ENCODE assay signal across 8 mouse cellular contexts in genomic region chr17:29015638-29016037, GRCm38 (mm10). TPM values are rescaled to one million over a fixed set of nuclear protein-coding genes. Genes with fewer than 3 reads are reported as not detected.
DNase-seq lines count a peak whose midpoint lies in the region; ATAC-seq and TF ChIP-seq lines count a peak whose summit lies in the region.

No protein-coding gene starts in this region.

- no peaks in the 10 kb centered on the region for H3K4me1 ChIP-seq in cerebellum, adult 2 months (ENCODE audit: control insufficient read depth, insufficient read depth, low read length)
- H3K4me1 ChIP-seq in bone marrow, adult 2 months (ENCODE audit: control insufficient read depth, insufficient read depth, low read length) = no peaks in the 10 kb centered on the region; the same call in none of the 2 replicates
- 0 out of 2 replicates have a peak, but pooled peaks cover 4% of the 10 kb centered on the region for H3K4me1 ChIP-seq in liver, postnatal 0 days (ENCODE audit: insufficient read depth)
- 0 out of 2 replicates have a peak, but pooled peaks cover 3% of the 10 kb centered on the region for H3K4me1 ChIP-seq in stomach, embryonic 15.5 days

- H3K27ac ChIP-seq in cerebellum, adult 2 months (ENCODE audit: insufficient read depth, low read length) = no peak overlapping the region
- no peak overlapping the region for H3K27ac ChIP-seq in layer of hippocampus, adult 2 months
- H3K27ac ChIP-seq in bone marrow, adult 2 months (ENCODE audit: control insufficient read depth, insufficient read depth, low read depth, low read length, poor library complexity) = no peak overlapping the region
- no peak overlapping the region for H3K27ac ChIP-seq in liver, postnatal 0 days (ENCODE audit: low read depth)
- peak overlapping the region; percentile 4; the same call in 1 of the 2 replicates for H3K27ac ChIP-seq in stomach, embryonic 15.5 days

- no peak for TF ChIP-seq POLR2A in cerebellum, adult 2 months (IDR thresholded peaks at IDR 0.05; ENCODE audit: borderline replicate concordance, insufficient read depth, low read length)
- TF ChIP-seq POLR2A in bone marrow, adult 2 months (IDR thresholded peaks at IDR 0.05; ENCODE audit: borderline replicate concordance, control insufficient read depth, low read depth, low read length) = no peak

- DNase-seq in cerebellum, adult 2 months = no peak
- DNase-seq in cerebellum, adult 11-12 months = no peak
- DNase-seq in layer of hippocampus, adult 2 months (ENCODE audit: low spot score in 2 of 2) = peak in 1 of 2 experiments; percentile 29
- no peak for DNase-seq in layer of hippocampus, postnatal 36 days
- DNase-seq in liver, postnatal 0 days = peak; percentile 68
- DNase-seq in layer of hippocampus, adult 11-12 months (ENCODE audit: low spot score) = no peak

- no peaks in the 10 kb centered on the region for H3K9me3 ChIP-seq in liver, postnatal 0 days (ENCODE audit: low read length)
- H3K9me3 ChIP-seq in stomach, embryonic 15.5 days = no peaks in the 10 kb centered on the region

- ATAC-seq in liver, postnatal 0 days = no peak
- ATAC-seq in stomach, embryonic 15.5 days (ENCODE audit: insufficient read depth, low FRiP score, low read depth) = no peak

- TF ChIP-seq EP300 in liver, postnatal 0 days (IDR thresholded peaks at IDR 0.05; ENCODE audit: low read depth) = no peak

- no peak overlapping the region for H3K4me2 ChIP-seq in liver, postnatal 0 days (ENCODE audit: low read depth, low read length)
- H3K4me2 ChIP-seq in stomach, embryonic 15.5 days = no peak overlapping the region

- no peak overlapping the region for H3K4me3 ChIP-seq in cerebellum, adult 2 months (replicated peaks; ENCODE audit: insufficient read depth, low read depth, low read length)
- no peak overlapping the region for H3K4me3 ChIP-seq in layer of hippocampus, adult 2 months
- no peak overlapping the region for H3K4me3 ChIP-seq in bone marrow, adult 2 months (replicated peaks; ENCODE audit: control insufficient read depth, low read depth, low read length)
- no peak overlapping the region for H3K4me3 ChIP-seq in liver, postnatal 0 days (ENCODE audit: low read depth, low read length)
- no peak overlapping the region for H3K4me3 ChIP-seq in stomach, embryonic 15.5 days (replicated peaks)

- TF ChIP-seq CTCF in cerebellum, adult 2 months (IDR thresholded peaks at IDR 0.05; ENCODE audit: borderline replicate concordance, insufficient read depth, low read depth, low read length) = peak; percentile 45; the same call in 1 of the 2 replicates
- peak; percentile 79 for TF ChIP-seq CTCF in layer of hippocampus, adult 2 months (conservative IDR thresholded peaks at IDR 0.05)
- peak; percentile 64 for TF ChIP-seq CTCF in bone marrow, adult 2 months (IDR thresholded peaks at IDR 0.05; ENCODE audit: control insufficient read depth, insufficient read depth, low read length)
- peak; percentile 75 for TF ChIP-seq CTCF in liver, postnatal 0 days (IDR thresholded peaks at IDR 0.05; ENCODE audit: low read depth)

- 12% methylated on average over 2 of the region's 2 CpGs for WGBS in cerebellum, adult 2 months
- WGBS in bone marrow, adult 2 months = 38% methylated on average over 2 of the region's 2 CpGs
- 17% methylated on average over 2 of the region's 2 CpGs for WGBS in liver, postnatal 0 days (ENCODE audit: insufficient replicate concordance)
- WGBS in stomach, embryonic 15.5 days = 30% methylated on average over 2 of the region's 2 CpGs

- no peaks in the 10 kb centered on the region for H3K27me3 ChIP-seq in cerebellum, adult 2 months (ENCODE audit: control insufficient read depth, insufficient read depth, low read length)
- H3K27me3 ChIP-seq in liver, postnatal 0 days (ENCODE audit: insufficient read depth, low read length) = no peaks in the 10 kb centered on the region
- H3K27me3 ChIP-seq in stomach, embryonic 15.5 days (replicated peaks) = no peaks in the 10 kb centered on the region

- no peak overlapping the region for H3K9ac ChIP-seq in liver, postnatal 0 days (replicated peaks)
- H3K9ac ChIP-seq in stomach, embryonic 15.5 days = no peak overlapping the region

- no peaks in the 10 kb centered on the region for H3K36me3 ChIP-seq in liver, postnatal 0 days (replicated peaks; ENCODE audit: insufficient read depth, low read length)
- no peaks in the 10 kb centered on the region for H3K36me3 ChIP-seq in stomach, embryonic 15.5 days

RNA-seq across cellular contexts. Expression of gene Stk38, which starts 7.8 kb away (rescaled TPM):
- polyA plus RNA-seq in cerebellum, adult 2 months (2012; rRNA removed) = 82.8 and 86.7 TPM in 2 replicates
- 10 to 100 TPM; 50.4 to 65.6 TPM for total RNA-seq in layer of hippocampus, adult 2 months (2021)
- 10 to 100 TPM; 51.7 to 55.6 TPM for total RNA-seq in layer of hippocampus, postnatal 36 days (2021)
- 139 and 214 TPM in 2 replicates for polyA plus RNA-seq in bone marrow, adult 2 months (2011; ENCODE audit: insufficient read depth, insufficient read length, low replicate concordance, missing spikeins)
- 32.6 and 34.5 TPM in 2 replicates for polyA plus RNA-seq in liver, postnatal 0 days (2015; fragmentation: Nextera tagmentation; extraction: Ambion mirVana)
- 98.3 and 106 TPM in 2 replicates for polyA plus RNA-seq in stomach, embryonic 15.5 days (2015; fragmentation: Nextera tagmentation; extraction: Ambion mirVana)

RNA-seq across cellular contexts. Expression of gene Srsf3, which starts 16.8 kb away (rescaled TPM):
- polyA plus RNA-seq in cerebellum, adult 2 months (2012; rRNA removed) = 129 and 136 TPM in 2 replicates
- total RNA-seq in layer of hippocampus, adult 2 months (2021) = 100 to 1,000 TPM; 125 to 130 TPM
- 100 to 1,000 TPM; 141 to 147 TPM for total RNA-seq in layer of hippocampus, postnatal 36 days (2021)
- 212 and 214 TPM in 2 replicates for polyA plus RNA-seq in bone marrow, adult 2 months (2011; ENCODE audit: insufficient read depth, insufficient read length, low replicate concordance, missing spikeins)
- 163 and 166 TPM in 2 replicates for polyA plus RNA-seq in liver, postnatal 0 days (2015; fragmentation: Nextera tagmentation; extraction: Ambion mirVana)
- 518 and 524 TPM in 2 replicates for polyA plus RNA-seq in stomach, embryonic 15.5 days (2015; fragmentation: Nextera tagmentation; extraction: Ambion mirVana)
